Mouse (Mus musculus): Measurements from ENCODE around the gene Tet2. TPM values are rescaled to one million over a fixed set of nuclear protein-coding genes. Genes with fewer than 3 reads are reported as not detected.

Gene Tet2
- total RNA-seq, 2 experiments from 2014 or later: 38.3 to 39.7 TPM

DNA sequence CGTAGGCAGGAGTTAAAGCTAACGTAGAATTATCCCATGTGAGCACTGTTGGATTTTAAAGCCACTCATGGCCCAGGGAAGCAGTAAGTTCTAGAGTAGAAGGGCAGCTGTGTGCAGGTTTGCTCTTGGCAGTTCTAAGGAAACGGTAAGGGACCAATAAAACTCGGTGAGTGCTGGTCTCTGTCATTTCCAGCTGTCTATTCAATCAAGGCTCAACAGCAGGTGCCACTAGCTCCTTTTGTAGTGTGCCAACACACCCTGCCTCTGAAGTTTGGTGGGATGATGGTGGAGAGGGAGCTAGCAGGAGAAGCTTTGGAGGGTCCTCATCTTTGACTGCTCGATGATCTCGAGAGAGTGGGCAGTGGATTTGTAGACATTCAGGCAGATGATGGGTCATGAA is 82.5 kb downstream of the Tet2 start:
- no peak for DNase-seq (ENCODE audit: low spot score in 2 of 2)

DNA sequence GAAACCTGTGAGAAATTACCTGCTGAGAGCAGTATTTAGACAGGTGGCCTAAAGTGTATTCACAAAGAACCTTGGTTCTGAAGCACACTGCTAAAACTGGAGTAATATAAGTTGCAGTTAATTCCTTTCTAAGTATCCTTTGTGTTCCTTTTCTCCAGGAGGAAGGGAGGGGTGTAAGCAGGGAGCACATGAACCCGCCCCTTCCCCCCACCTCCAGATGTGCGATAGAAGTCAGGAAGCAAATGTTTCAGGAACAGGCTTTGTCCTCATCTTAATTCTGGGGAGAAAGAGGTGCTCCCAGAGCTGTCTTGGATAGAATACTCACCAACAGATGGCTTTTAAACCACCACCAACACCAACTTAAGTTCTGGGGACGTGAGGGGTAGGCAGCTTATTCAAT is 82.9 kb downstream of the Tet2 start:
- peak in 1 of 2 experiments; percentile 19 for DNase-seq (ENCODE audit: low spot score in 2 of 2)

DNA sequence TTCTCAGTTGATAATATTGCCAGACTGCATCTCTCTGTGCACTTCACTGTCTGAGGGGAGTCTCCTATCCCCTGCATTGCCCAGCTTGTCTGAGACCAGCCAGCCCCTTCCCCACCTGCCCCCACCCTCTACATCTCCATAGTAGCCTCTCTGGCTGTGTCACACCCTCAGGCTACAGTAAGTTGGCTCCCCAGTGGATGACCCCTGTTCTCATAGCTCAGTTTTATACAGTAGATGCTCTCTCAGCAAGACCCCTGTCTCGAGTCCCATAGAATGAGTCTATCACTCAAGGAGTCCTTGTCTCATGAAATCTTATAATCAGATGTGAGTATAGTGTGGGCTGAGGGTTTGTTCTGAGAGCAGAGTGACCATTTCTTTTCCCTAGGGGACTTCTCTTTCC is 85.8 kb downstream of the Tet2 start:
- DNase-seq (ENCODE audit: low spot score in 2 of 2): no peak

DNA sequence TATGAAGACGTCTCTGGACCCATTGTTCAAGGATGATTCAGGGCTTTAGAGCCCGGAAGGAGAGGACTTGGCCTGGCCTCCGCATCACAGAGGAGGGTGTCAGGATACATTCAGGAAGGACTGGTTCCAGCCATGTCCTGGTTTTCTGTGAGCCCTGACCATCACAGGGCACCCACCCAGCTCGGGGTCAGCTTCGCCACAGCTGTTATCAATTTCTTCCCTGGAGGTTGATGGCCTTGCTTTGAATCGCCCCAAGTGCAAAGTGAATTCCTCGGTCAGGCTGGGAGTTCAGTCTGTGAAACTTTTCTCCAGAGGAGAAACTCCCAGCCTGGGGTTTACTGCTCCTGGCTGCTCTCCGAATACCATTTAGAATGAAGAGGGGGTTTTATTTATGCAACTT is 91.0 kb downstream of the Tet2 start:
- DNase-seq (ENCODE audit: low spot score in 2 of 2): no peak

DNA sequence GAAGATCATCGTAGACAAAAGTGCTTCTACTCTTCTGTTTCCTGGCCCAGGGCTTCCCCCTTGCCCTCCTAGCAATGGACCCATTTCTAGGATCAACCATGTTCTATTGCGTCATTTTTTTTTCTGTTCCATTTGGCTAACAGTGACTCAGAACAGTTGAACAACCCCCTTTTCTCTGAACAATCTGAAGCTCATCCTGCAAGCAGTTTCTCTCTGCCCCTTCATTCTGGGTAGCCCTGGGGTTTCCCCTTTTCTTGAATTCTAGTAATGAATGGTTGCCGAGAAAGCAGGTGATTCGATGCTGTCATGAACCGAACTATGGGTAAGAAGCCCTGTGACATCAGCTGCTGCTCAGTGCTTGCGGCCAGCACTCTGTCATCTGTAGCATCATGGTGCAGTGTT is 108.0 kb downstream of the Tet2 start:
- no peak for DNase-seq (ENCODE audit: low spot score in 2 of 2)

DNA sequence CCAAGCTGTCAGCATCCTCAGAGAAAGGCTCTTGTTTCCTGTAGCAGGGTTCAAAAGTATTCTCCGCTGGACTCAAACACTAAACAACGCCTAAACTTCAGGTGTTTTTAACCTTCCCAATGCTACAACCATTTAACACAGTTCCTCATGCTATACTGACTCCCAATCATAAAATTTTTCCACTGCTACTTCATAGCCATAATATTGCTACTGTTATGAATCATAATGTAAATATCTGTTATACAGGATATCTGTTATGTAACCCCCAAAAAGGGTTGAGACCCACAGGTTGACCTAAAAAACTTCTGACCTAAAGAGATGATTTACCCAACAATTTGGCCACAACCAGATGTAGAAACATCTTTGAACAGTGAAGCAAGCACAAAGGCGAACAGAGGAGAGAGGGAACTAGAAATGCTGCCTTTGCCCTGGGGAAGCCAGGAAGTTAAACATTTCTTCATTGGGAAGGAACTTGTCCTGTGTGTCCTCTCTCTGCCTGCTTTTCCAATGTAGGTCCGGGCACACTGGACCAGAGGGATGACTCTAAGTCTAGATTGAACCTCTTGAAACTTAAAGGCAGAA is 108.6 kb downstream of the Tet2 start:
- DNase-seq (ENCODE audit: low spot score in 2 of 2): no peak

DNA sequence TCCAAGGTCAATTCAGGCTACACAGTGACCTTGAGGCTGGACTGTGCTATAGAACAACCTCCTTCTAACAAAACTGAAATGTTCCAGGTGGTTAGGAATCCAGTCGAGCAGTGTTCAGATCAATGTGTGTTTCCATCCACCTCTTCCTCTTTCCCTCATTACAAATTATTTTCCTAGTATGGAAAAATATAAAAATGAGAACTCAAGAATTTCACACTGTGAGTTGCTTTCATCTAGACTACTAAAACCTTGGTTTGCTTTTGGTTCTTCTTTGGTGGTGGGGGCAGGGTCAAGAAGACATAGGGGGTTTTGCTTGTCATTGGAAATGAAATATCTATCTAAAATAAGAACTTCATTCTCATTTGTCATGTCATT is 109.2 kb downstream of the Tet2 start:
- DNase-seq (ENCODE audit: low spot score in 2 of 2): no peak

DNA sequence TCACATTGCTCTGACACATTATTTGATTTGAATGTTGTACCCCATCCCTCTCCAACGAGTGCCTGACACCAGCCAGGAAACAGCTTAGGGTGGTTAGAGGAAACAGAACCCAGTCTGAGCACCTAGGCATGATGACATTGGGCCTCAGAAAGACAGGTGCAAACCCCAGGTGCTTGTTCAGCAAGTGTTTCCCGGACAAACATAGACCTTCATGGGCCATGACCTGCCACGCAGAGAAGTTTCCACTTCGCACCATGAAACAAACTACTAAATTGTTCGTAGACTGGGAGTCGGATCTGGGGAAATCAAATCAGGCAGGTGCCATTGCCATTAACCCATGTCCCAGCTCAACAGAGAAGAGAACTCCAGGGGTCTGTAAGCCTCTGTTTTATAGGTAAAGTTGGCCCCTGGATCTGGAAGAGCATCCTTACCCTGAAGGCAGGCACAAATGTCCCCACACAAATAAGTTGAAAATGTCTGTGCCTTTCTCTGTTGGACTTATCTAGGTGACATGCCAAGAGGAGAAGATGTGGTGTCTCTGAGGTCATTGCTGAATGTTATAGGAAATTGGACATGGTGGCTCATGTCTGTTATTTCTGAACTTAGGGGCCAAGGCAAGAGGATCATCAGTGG is 109.7 kb downstream of the Tet2 start:
- no peak for DNase-seq (ENCODE audit: low spot score in 2 of 2)

DNA sequence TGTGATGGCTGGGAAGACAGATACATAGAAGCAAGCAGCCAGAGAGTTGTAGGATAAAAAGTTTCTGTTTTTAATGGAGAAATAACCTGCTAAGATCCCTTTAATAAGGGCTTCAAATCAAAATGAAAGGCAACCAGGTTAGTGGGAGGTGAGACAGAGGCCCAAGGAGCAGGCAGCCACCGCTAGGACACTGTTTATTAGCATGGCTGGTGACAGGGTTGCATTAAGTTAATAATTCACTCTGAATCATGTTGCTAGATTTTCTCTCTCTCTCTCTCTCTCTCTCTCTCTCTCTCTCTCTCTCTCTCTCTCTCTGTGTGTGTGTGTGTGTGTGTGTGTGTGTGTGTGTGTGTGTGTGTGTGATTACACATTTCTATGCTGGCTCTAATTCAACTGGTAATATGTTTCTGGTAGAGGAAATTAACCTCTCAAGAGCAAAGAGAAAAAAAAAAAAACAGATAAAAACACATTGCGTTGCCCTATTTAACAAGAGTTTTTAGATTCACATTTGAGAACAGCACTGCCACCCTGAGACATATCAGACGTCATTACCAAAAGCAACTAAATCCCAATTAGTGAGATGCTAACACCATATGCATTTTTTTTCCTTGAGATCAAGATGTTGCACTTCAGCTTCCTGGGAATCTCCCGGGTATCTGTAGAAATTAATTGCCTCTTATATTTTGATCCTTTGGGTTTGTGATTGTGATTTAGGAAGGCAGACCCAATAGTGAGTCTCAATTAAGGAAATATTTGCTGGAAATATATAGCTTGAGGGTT is 115.4 kb downstream of the Tet2 start:
- no peak for DNase-seq (ENCODE audit: low spot score in 2 of 2)

DNA sequence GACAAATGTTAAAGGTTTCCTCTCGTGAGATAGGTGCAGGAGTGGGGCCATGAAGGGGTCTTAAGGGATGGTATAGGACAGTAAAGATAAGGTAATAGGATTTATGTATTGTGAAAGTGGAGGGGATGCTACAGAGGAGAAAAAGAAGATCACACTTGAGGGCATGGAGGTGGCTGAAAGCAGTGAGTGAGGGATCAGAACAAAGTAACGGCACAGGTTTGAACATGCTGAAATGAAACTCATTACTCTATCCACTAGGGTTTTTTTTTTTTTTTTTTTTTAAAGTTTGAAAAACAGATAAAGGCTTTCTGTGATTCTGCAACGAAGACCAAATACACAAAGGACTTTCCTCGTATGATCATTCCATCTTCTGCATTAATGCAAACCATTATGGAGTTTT is 116.9 kb downstream of the Tet2 start:
- DNase-seq (ENCODE audit: low spot score in 2 of 2): no peak

DNA sequence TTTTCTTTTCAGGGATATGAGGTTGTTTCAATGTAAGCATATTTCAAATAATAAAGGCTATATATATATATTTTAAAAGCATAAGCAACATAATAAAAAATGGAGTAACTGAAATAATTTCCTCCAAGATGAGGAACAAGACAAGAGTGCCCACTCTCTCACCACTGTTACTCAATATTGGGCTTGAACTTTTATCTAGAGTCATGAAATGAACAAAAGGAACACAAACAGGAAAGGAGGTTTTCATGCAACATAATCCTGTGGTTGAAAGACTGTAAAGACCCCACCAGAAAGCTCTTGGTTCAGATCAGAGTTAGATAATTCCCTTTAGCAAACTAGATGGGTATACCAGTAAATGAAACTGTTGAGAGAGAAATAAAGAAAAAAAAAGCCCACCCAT is 121.9 kb downstream of the Tet2 start:
- DNase-seq (ENCODE audit: low spot score in 2 of 2): no peak

DNA sequence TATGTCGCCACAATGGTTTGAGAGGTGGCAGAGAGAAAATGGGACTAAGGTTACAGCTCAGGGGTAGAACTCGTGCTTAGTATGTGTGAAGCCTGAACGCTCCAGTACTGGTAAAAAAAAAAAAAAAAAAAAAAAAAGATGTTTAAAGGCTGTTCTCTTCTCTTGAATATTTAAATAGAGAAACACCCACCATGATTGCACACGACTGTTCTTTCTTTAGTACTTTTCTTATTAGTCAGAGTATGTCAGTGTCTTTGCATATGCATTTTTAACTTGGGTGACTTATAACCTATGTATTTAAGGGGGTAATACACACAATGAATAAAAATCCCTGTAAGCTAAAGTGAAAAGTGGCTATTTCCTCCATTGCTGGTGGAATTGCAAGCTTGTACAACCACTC is 130.2 kb downstream of the Tet2 start:
- DNase-seq (ENCODE audit: low spot score in 2 of 2): no peak

Small RNA genes lying within 50 kb of the gene (microRNA-seq; reads per million reads assigned to microRNA genes)
- 0 reads per million in 2 experiments for gene Gm25042

Other genes with a start within 250 kb of the Tet2 start
- 10 to 100 TPM; 45.8 to 55.9 TPM for gene Ppa2, start 235.0 kb downstream of the Tet2 start, total RNA-seq (2021)